Mouse (Mus musculus) gastrocnemius, postnatal 14 days (tissue): ENCODE results near the gene Cpne4. TPM values are rescaled to one million over a fixed set of nuclear protein-coding genes. Genes with fewer than 3 reads are reported as not detected.

Experiments used
- microRNA-seq, 2 experiments: library from miRNA; unstranded; fragments of <30 nt; microRNA quantifications; one replicate each; pipeline ENCODE4 v1.2.0; 2021
- total RNA-seq, 2 experiments: library from RNA; stranded (reverse); gene quantifications; 2 replicates each; pipeline ENCODE4 v1.2.3; 2021

Cpne4 gene
- total RNA-seq, 2 experiments from 2014 or later, result not detected

Small RNA genes within 50 kb of the gene (microRNA-seq; reads per million reads assigned to microRNA genes)
- 0 reads per million in 2 experiments for gene Gm23391

Other genes with a start within 250 kb of the Cpne4 start
- under 1 TPM; 0.06 to 0.27 TPM for gene Acpp, start 209.5 kb upstream of the Cpne4 start, total RNA-seq